Mouse (Mus musculus): ENCODE data around the gene Tubg1. TPM values are rescaled to one million over a fixed set of nuclear protein-coding genes. Genes with fewer than 3 reads are reported as not detected.

Tubg1 gene
- polyA plus RNA-seq, 1 experiment from 2014 or later, result 72.6 TPM

DNA sequence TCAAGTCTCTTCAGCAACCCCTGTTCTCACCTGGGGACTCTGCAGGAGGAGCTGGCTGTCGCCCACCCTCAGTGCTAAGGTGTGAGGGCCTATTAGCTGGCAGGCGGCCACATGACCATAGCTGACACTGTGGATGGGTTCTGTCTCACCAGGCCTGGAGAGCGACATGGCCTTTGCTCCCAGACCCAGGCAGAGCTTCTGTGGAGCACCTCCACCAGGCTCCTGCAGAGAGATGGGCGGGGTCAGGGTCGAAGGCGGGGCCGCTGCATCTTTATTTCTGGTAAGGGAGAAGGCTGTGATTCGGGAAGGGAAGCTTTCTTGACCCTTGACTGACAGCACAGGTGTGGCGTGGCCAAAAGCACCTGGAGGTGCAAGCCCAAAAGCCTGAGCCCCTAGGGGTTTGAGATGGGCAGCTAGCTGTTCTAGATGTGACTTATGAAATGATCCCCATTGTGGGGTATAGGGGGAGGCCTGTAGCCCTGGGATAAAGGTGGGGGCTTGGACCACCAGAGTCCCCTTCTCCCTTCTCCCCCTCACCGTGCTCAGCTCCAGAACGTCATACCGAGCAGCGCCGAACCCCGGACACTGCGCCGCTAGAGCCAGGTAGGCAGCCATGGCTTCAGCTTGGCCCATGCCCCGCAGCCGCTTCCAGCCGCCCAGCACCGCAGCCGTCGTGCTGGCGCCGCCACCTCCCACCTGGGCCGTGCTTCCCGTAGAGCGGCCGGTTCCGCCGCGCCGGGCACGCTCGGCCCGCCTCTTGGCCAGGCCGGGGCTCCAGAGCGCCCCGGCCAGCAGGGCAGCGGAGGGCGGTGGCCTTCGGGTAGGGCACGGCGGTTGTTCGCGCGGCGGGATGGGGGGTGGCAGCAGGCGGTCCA, 44.0 kb downstream of the Tubg1 start:
- H3K36me3 ChIP-seq (ENCODE audit: control insufficient read depth, insufficient read depth, low read length), result peaks cover 16% of the 10 kb centered on the region
- H3K4me1 ChIP-seq (ENCODE audit: control insufficient read depth, insufficient read depth, low read length), result peaks cover under 1% of the 10 kb centered on the region; the same call in 1 of the 2 replicates
- H3K27me3 ChIP-seq (ENCODE audit: control insufficient read depth, insufficient read depth, low read depth, low read length), result peaks cover 62% of the 10 kb centered on the region
- no peak for ATAC-seq
- no peak overlapping the region for H3K27ac ChIP-seq (ENCODE audit: low read length)
- H3K4me3 ChIP-seq (ENCODE audit: low read depth, low read length), result peak overlapping the region; percentile 22
- H3K4me2 ChIP-seq (ENCODE audit: low read length), result peak overlapping the region; percentile 33
- no peaks in the 10 kb centered on the region for H3K9me3 ChIP-seq (replicated peaks; ENCODE audit: control insufficient read depth, low read length, poor library complexity, severe bottlenecking)
- no peak overlapping the region for H3K9ac ChIP-seq (ENCODE audit: low read depth, low read length)
- WGBS, result 18% methylated on average over 47 of the region's 49 CpGs

GRCm38 (mm10) chr11:101164351-101164665, 44.6 kb downstream of the Tubg1 start:
- peaks cover 6% of the 10 kb centered on the region for H3K4me1 ChIP-seq (ENCODE audit: control insufficient read depth, insufficient read depth, low read length)
- peak overlapping the region; percentile 22 for H3K4me3 ChIP-seq (ENCODE audit: low read depth, low read length)
- H3K9ac ChIP-seq (ENCODE audit: low read depth, low read length), result no peak overlapping the region
- 9% methylated on average over 21 of the region's 21 CpGs for WGBS
- H3K27ac ChIP-seq (ENCODE audit: low read length), result no peak overlapping the region
- ATAC-seq, result no peak
- peaks cover 66% of the 10 kb centered on the region for H3K27me3 ChIP-seq (ENCODE audit: control insufficient read depth, insufficient read depth, low read depth, low read length)
- H3K9me3 ChIP-seq (replicated peaks; ENCODE audit: control insufficient read depth, low read length, poor library complexity, severe bottlenecking), result no peaks in the 10 kb centered on the region
- peaks cover 13% of the 10 kb centered on the region for H3K36me3 ChIP-seq (ENCODE audit: control insufficient read depth, insufficient read depth, low read length)
- peak overlapping the region; percentile 33 for H3K4me2 ChIP-seq (ENCODE audit: low read length)

DNA sequence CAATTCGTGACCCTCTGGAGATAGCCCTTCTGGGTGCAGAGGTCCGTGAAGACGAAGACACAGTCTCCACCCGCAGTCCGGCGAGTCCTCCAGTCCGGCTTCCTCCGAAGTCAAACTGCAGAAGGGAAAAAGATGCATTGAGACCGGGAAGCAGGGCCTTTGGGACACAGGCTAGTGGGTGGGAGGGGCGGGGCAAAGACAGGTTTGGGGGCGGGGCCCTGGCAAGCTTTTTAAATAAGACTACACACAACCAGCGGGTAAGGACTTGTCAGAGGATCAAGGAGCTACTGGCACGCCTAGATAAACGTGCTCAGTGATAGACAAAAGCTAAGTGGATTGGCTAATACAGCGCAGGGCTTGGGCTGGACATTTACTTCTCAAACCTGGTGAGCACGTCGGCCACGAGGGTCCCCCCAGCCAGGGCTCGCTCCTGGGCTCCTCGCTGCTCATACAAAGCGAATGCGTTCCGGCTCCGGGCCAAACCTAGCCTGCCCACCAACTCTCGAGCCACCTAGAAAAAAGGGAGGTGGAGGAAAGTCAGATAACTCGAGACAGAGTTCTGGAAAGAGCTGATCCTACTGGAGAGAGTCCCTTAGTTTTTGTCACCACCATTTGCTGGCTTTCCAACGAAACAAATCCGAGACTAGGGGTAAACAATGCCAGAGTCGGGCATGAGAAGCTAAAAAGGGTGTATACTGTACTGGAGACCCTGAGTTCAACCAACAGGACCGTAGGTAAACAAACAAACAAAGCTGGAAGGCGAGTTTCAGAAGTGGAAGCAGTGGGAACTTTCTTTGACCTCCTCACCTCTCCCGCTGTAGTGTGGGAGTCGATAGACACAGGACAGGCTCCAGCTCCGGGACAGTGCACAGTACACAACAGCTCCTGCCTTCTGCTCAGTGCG, 45.2 kb downstream of the Tubg1 start:
- no peaks in the 10 kb centered on the region for H3K9me3 ChIP-seq (replicated peaks; ENCODE audit: control insufficient read depth, low read length, poor library complexity, severe bottlenecking)
- H3K36me3 ChIP-seq (ENCODE audit: control insufficient read depth, insufficient read depth, low read length), result peaks cover 12% of the 10 kb centered on the region; the same call in 1 of the 2 replicates
- no peak overlapping the region for H3K27ac ChIP-seq (ENCODE audit: low read length)
- H3K4me3 ChIP-seq (ENCODE audit: low read depth, low read length), result no peak overlapping the region
- 23% methylated on average over 35 of the region's 35 CpGs for WGBS
- H3K4me1 ChIP-seq (ENCODE audit: control insufficient read depth, insufficient read depth, low read length), result peaks cover 12% of the 10 kb centered on the region
- H3K27me3 ChIP-seq (ENCODE audit: control insufficient read depth, insufficient read depth, low read depth, low read length), result peaks cover 68% of the 10 kb centered on the region
- H3K9ac ChIP-seq (ENCODE audit: low read depth, low read length), result no peak overlapping the region
- H3K4me2 ChIP-seq (ENCODE audit: low read length), result no peak overlapping the region
- no peak for ATAC-seq

DNA sequence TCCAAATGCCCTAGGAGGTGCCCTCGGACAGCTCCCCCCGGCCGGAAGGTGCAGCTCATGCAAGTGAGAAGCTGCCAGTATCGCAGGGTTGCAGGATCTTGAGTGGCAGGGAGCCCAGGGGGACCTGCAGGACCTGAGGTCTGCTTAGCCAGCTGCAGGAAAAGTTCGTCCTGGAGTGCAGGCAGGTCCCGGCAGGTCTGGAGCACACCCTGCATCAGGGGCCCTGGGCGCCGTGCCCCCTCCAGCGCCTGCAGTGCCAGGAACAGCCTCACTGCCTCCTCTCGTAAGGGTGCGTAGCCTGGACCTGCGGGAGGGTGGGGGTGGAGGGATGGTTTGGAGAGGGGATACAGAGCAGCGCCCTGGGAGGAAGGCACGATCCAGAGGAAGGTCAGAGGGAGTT, 46.6 kb downstream of the Tubg1 start:
- Histone ChIP-seq H3K4me1 (ENCODE audit: control insufficient read depth, insufficient read depth, low read length) (peaks cover 20% of the 10 kb centered on the region), H3K27me3 (ENCODE audit: control insufficient read depth, insufficient read depth, low read depth, low read length) (peaks cover 68% of the 10 kb centered on the region), H3K9ac (ENCODE audit: low read depth, low read length) (no peak overlapping the region), H3K4me3 (ENCODE audit: low read depth, low read length) (no peak overlapping the region), H3K9me3 (replicated peaks; ENCODE audit: control insufficient read depth, low read length, poor library complexity, severe bottlenecking) (no peaks in the 10 kb centered on the region), H3K27ac (ENCODE audit: low read length) (no peak overlapping the region), H3K4me2 (ENCODE audit: low read length) (no peak overlapping the region), H3K36me3 (ENCODE audit: control insufficient read depth, insufficient read depth, low read length) (peaks cover 12% of the 10 kb centered on the region; the same call in 1 of the 2 replicates)
- WGBS, result 49% methylated on average over 14 of the region's 14 CpGs
- ATAC-seq, result no peak

GRCm38 (mm10) chr11:101167211-101167962, 47.6 kb downstream of the Tubg1 start:
- peaks cover 9% of the 10 kb centered on the region; the same call in 1 of the 2 replicates for H3K36me3 ChIP-seq (ENCODE audit: control insufficient read depth, insufficient read depth, low read length)
- no peak overlapping the region for H3K9ac ChIP-seq (ENCODE audit: low read depth, low read length)
- H3K27me3 ChIP-seq (ENCODE audit: control insufficient read depth, insufficient read depth, low read depth, low read length), result peaks cover 65% of the 10 kb centered on the region
- H3K9me3 ChIP-seq (replicated peaks; ENCODE audit: control insufficient read depth, low read length, poor library complexity, severe bottlenecking), result no peaks in the 10 kb centered on the region
- WGBS, result 52% methylated on average over 19 of the region's 19 CpGs
- no peak overlapping the region for H3K4me3 ChIP-seq (ENCODE audit: low read depth, low read length)
- no peak overlapping the region for H3K4me2 ChIP-seq (ENCODE audit: low read length)
- no peak for ATAC-seq
- no peak overlapping the region for H3K27ac ChIP-seq (ENCODE audit: low read length)
- peaks cover 23% of the 10 kb centered on the region for H3K4me1 ChIP-seq (ENCODE audit: control insufficient read depth, insufficient read depth, low read length)

DNA sequence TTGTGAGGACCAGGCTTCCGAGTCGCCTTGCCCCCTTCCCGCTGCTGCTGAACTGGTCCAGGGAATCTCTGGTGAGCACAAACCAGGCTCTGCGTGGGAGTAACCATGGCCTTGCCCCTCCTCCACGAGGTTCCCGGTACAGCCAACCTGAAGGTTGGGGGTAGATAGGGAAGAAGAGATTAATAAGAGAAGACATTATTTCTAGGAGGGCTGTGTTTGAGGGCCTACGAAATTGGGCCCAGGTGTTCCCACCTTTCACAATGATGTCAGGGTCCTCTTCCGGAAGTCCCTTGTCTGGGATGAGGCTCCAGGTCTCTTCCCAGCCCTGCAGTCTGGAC, 48.2 kb downstream of the Tubg1 start:
- Histone ChIP-seq H3K9ac (ENCODE audit: low read depth, low read length) (no peak overlapping the region), H3K4me3 (ENCODE audit: low read depth, low read length) (no peak overlapping the region), H3K4me2 (ENCODE audit: low read length) (no peak overlapping the region), H3K9me3 (replicated peaks; ENCODE audit: control insufficient read depth, low read length, poor library complexity, severe bottlenecking) (no peaks in the 10 kb centered on the region), H3K27me3 (ENCODE audit: control insufficient read depth, insufficient read depth, low read depth, low read length) (peaks cover 60% of the 10 kb centered on the region), H3K36me3 (ENCODE audit: control insufficient read depth, insufficient read depth, low read length) (peaks cover 9% of the 10 kb centered on the region; the same call in 1 of the 2 replicates), H3K27ac (ENCODE audit: low read length) (no peak overlapping the region), H3K4me1 (ENCODE audit: control insufficient read depth, insufficient read depth, low read length) (peaks cover 27% of the 10 kb centered on the region)
- no peak for ATAC-seq
- 52% methylated on average over 8 of the region's 8 CpGs for WGBS

- Histone ChIP-seq H3K4me3 (ENCODE audit: low read depth, low read length) (no peak overlapping the region), H3K9me3 (replicated peaks; ENCODE audit: control insufficient read depth, low read length, poor library complexity, severe bottlenecking) (no peaks in the 10 kb centered on the region), H3K27me3 (ENCODE audit: control insufficient read depth, insufficient read depth, low read depth, low read length) (peaks cover 58% of the 10 kb centered on the region), H3K4me1 (ENCODE audit: control insufficient read depth, insufficient read depth, low read length) (peaks cover 32% of the 10 kb centered on the region), H3K9ac (ENCODE audit: low read depth, low read length) (no peak overlapping the region), H3K36me3 (ENCODE audit: control insufficient read depth, insufficient read depth, low read length) (peaks cover 9% of the 10 kb centered on the region; the same call in 1 of the 2 replicates), H3K4me2 (ENCODE audit: low read length) (peak overlapping the region; percentile 68; the same call in 1 of the 2 replicates), H3K27ac (ENCODE audit: low read length) (no peak overlapping the region)
- WGBS, result 64% methylated on average over 18 of the region's 18 CpGs
- no peak for ATAC-seq
These were observed 48.7 kb downstream of the Tubg1 start for GRCm38 (mm10) chr11:101168301-101168980.
